19 mouse cellular contexts compared by ENCODE assay signal in genomic region chr5:106285152-106285551, GRCm38 (mm10).
DNase-seq lines count a peak whose midpoint lies in the region; ATAC-seq and TF ChIP-seq lines count a peak whose summit lies in the region.
"Had no signal": no experiment of that assay in that cellular context is flagged by ENCODE, and none has a peak within 500 bp of the region (broad histone marks: within the 10 kb centered on the region; RNA-seq: fewer than 3 reads in every experiment).

No protein-coding gene starts in this region.

- peaks cover 4% of the 10 kb centered on the region; the same call in 1 of the 2 replicates for H3K4me1 ChIP-seq in forebrain, embryonic 14.5 days (ENCODE audit: control insufficient read depth, insufficient read depth, low read length)
- peaks cover 8% of the 10 kb centered on the region for H3K4me1 ChIP-seq in forebrain, embryonic 15.5 days
- no peaks in the 10 kb centered on the region for H3K4me1 ChIP-seq in hindbrain, embryonic 11.5 days (replicated peaks; ENCODE audit: control insufficient read depth, insufficient read depth, low read length)
- no peaks in the 10 kb centered on the region for H3K4me1 ChIP-seq in hindbrain, postnatal 0 days (ENCODE audit: insufficient read depth, low read length)
- peaks cover 9% of the 10 kb centered on the region for H3K4me1 ChIP-seq in midbrain, embryonic 15.5 days

- DNase-seq in forebrain, embryonic 14.5 days (ENCODE audit: low spot score), result peak; percentile 35
- DNase-seq in hindbrain, embryonic 11.5 days (ENCODE audit: low spot score), result peak; percentile 19
- no peak for DNase-seq in hindbrain, postnatal 0 days (ENCODE audit: low spot score)
- DNase-seq in embryo, embryonic 11 days, result peak; percentile 27
- DNase-seq in left cerebral cortex, postnatal 4 days, result no peak
- DNase-seq in gastrocnemius, adult 18-20 months (ENCODE audit: low spot score), result no peak
- DNase-seq: adrenal gland, postnatal 25 days; cerebellum, adult 9-11 months; gastrocnemius, adult 2 months; heart, adult 18-20 months; kidney, adult 9 months; right cerebral cortex, adult 18-20 months; thymus, postnatal 25 days had no signal

- no peak overlapping the region for H3K27ac ChIP-seq in forebrain, embryonic 14.5 days (ENCODE audit: low read depth, low read length)
- no peak overlapping the region for H3K27ac ChIP-seq in forebrain, embryonic 15.5 days (replicated peaks)
- H3K27ac ChIP-seq in hindbrain, embryonic 11.5 days (ENCODE audit: low read depth, low read length), result no peak overlapping the region
- no peak overlapping the region for H3K27ac ChIP-seq in hindbrain, postnatal 0 days
- peak overlapping the region; percentile 13; the same call in 1 of the 2 replicates for H3K27ac ChIP-seq in midbrain, embryonic 15.5 days
- H3K27ac ChIP-seq: embryonic facial prominence, embryonic 12.5 days; gastrocnemius, adult 2 months had no signal

- 0% methylated on average over 4 of the region's 4 CpGs for WGBS in forebrain, embryonic 14.5 days
- 2% methylated on average over 4 of the region's 4 CpGs for WGBS in forebrain, embryonic 15.5 days
- 3% methylated on average over 4 of the region's 4 CpGs for WGBS in hindbrain, embryonic 11.5 days
- 16% methylated on average over 4 of the region's 4 CpGs for WGBS in hindbrain, postnatal 0 days
- WGBS in midbrain, embryonic 15.5 days, result 7% methylated on average over 4 of the region's 4 CpGs

- intact Hi-C loops in left cerebral cortex, postnatal 4 days (cut with DNase I), result no loop called here

- no peak overlapping the region for H3K4me3 ChIP-seq in forebrain, embryonic 14.5 days (ENCODE audit: low read depth, low read length)
- H3K4me3 ChIP-seq in forebrain, embryonic 15.5 days, result no peak overlapping the region
- no peak overlapping the region for H3K4me3 ChIP-seq in hindbrain, embryonic 11.5 days (ENCODE audit: low read depth, low read length)
- H3K4me3 ChIP-seq in hindbrain, postnatal 0 days (ENCODE audit: low read length), result no peak overlapping the region
- no peak overlapping the region for H3K4me3 ChIP-seq in midbrain, embryonic 15.5 days
- H3K4me3 ChIP-seq: embryonic facial prominence, embryonic 12.5 days; gastrocnemius, adult 2 months; myocyte had no signal

- no peaks in the 10 kb centered on the region for H3K36me3 ChIP-seq in forebrain, embryonic 14.5 days (ENCODE audit: control insufficient read depth, insufficient read depth, low read length)
- H3K36me3 ChIP-seq in forebrain, embryonic 15.5 days, result no peaks in the 10 kb centered on the region
- no peaks in the 10 kb centered on the region for H3K36me3 ChIP-seq in hindbrain, embryonic 11.5 days (ENCODE audit: control insufficient read depth, insufficient read depth, low read length)
- H3K36me3 ChIP-seq in hindbrain, postnatal 0 days (ENCODE audit: insufficient read depth, low read length), result no peaks in the 10 kb centered on the region
- H3K36me3 ChIP-seq in midbrain, embryonic 15.5 days (replicated peaks), result no peaks in the 10 kb centered on the region
- H3K36me3 ChIP-seq: embryonic facial prominence, embryonic 12.5 days had no signal

- no peaks in the 10 kb centered on the region for H3K9me3 ChIP-seq in forebrain, embryonic 14.5 days (replicated peaks; ENCODE audit: control insufficient read depth, low read length)
- no peaks in the 10 kb centered on the region for H3K9me3 ChIP-seq in forebrain, embryonic 15.5 days
- no peaks in the 10 kb centered on the region for H3K9me3 ChIP-seq in hindbrain, embryonic 11.5 days (ENCODE audit: control insufficient read depth, low read length)
- H3K9me3 ChIP-seq in hindbrain, postnatal 0 days (ENCODE audit: low read length), result no peaks in the 10 kb centered on the region
- H3K9me3 ChIP-seq in midbrain, embryonic 15.5 days, result no peaks in the 10 kb centered on the region
- H3K9me3 ChIP-seq: embryonic facial prominence, embryonic 12.5 days had no signal

- TF ChIP-seq CTCF in hindbrain, postnatal 0 days (IDR thresholded peaks at IDR 0.05; ENCODE audit: low read depth), result no peak

- no peak overlapping the region for H3K9ac ChIP-seq in forebrain, embryonic 14.5 days (ENCODE audit: low read length)
- H3K9ac ChIP-seq in forebrain, embryonic 15.5 days (replicated peaks), result no peak overlapping the region
- H3K9ac ChIP-seq in hindbrain, embryonic 11.5 days (ENCODE audit: low read depth, low read length), result no peak overlapping the region
- H3K9ac ChIP-seq in hindbrain, postnatal 0 days (replicated peaks; ENCODE audit: low read length), result no peak overlapping the region
- H3K9ac ChIP-seq in midbrain, embryonic 15.5 days, result no peak overlapping the region
- H3K9ac ChIP-seq: embryonic facial prominence, embryonic 12.5 days had no signal

- H3K4me2 ChIP-seq in forebrain, embryonic 14.5 days (ENCODE audit: low read length), result no peak overlapping the region
- H3K4me2 ChIP-seq in forebrain, embryonic 15.5 days (replicated peaks), result no peak overlapping the region
- H3K4me2 ChIP-seq in hindbrain, embryonic 11.5 days (replicated peaks; ENCODE audit: low read depth, low read length), result no peak overlapping the region
- no peak overlapping the region for H3K4me2 ChIP-seq in hindbrain, postnatal 0 days (ENCODE audit: low read depth, low read length)
- no peak overlapping the region for H3K4me2 ChIP-seq in midbrain, embryonic 15.5 days
- H3K4me2 ChIP-seq: embryonic facial prominence, embryonic 12.5 days had no signal

- ATAC-seq in forebrain, embryonic 14.5 days, result no peak
- no peak for ATAC-seq in forebrain, embryonic 15.5 days (replicated peaks)
- ATAC-seq in hindbrain, embryonic 11.5 days (ENCODE audit: low FRiP score), result no peak
- no peak for ATAC-seq in hindbrain, postnatal 0 days
- ATAC-seq in midbrain, embryonic 15.5 days (replicated peaks), result peak; percentile 56; the same call in 1 of the 2 replicates
- ATAC-seq: activated CD4-positive, CD25-positive, alpha-beta regulatory T cell, adult 4 months; inflammation-experienced regulatory T-cells, adult 6 months had no signal

- H3K27me3 ChIP-seq in forebrain, embryonic 14.5 days (replicated peaks; ENCODE audit: control insufficient read depth, insufficient read depth, low read length), result no peaks in the 10 kb centered on the region
- H3K27me3 ChIP-seq in forebrain, embryonic 15.5 days, result no peaks in the 10 kb centered on the region
- no peaks in the 10 kb centered on the region for H3K27me3 ChIP-seq in hindbrain, embryonic 11.5 days (ENCODE audit: control insufficient read depth, insufficient read depth, low read length)
- no peaks in the 10 kb centered on the region for H3K27me3 ChIP-seq in hindbrain, postnatal 0 days (ENCODE audit: insufficient read depth, low read length)
- no peaks in the 10 kb centered on the region for H3K27me3 ChIP-seq in midbrain, embryonic 15.5 days (replicated peaks)
- H3K27me3 ChIP-seq: embryonic facial prominence, embryonic 12.5 days had no signal

Comparison
In these comparisons a context has a peak if more than half of its experiments do, and no peak if none do; other contexts are left out.
1. DNase-seq: peak in forebrain, embryonic 14.5 days (single experiment), hindbrain, embryonic 11.5 days (single experiment) and embryo, embryonic 11 days (single experiment); none in hindbrain, postnatal 0 days (single experiment), left cerebral cortex, postnatal 4 days (single experiment) and gastrocnemius, adult 18-20 months (single experiment).